Mouse (Mus musculus): Measurements from ENCODE around the gene Traf2.
"Not testable (repeated sequence)": the region's sequence is repeated elsewhere in the genome, so short reads cannot be mapped to it uniquely, and the experiment has no call there.

Traf2 gene

GRCm38 (mm10) chr2:25575432-25576027, 28.8 kb upstream of the Traf2 start:
- DNase-seq (ENCODE audit: low spot score), result no peak

DNA sequence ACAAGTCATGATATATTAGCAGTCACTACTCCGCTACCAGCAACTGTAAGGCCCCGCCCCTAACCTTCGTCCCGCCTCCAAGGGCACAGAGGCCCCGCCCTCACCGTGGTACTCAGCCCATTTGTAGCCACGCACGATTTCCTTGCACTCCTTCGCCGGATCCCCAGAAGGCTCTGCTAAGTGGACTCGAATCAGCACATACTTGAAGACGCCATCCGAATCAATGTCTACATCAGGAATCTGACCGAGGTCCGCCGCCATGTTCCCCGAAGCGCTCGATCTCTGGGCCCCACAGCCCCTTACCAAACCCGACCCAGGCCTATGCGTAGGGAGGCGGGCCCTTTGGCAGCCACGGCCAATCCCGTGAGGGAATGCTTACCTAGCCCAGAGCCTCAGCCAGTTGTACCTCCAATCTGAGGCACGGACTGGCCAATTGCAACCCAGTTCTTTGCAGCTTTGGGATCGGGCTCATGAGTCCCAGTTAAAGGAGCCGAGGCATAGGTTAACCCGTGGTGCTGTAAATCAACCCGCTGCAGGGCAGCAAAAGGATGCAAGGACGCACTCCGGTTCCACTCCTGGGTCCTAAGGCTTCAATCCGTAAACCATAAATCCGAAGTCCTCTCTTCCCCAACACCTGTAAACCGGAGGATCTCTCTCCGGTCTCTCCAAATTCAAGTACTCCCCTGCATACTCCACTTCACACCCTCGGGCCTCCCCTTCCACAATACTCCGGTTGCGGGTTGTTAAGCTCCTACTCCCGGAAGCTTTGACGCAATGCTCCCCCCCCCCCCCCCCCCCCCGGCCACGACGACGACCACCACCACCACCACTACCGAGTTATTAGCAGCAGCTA, 28.1 kb upstream of the Traf2 start, which contains the start of the genes Mamdc4 and Phpt1:
TSS of gene Mamdc4 (minus strand) at position 267 of the 853 bp plus-strand sequence.
TSS of gene Phpt1 (minus strand) at position 646 of the 853 bp plus-strand sequence.
- peak; percentile 87 for DNase-seq (ENCODE audit: low spot score)

DNA sequence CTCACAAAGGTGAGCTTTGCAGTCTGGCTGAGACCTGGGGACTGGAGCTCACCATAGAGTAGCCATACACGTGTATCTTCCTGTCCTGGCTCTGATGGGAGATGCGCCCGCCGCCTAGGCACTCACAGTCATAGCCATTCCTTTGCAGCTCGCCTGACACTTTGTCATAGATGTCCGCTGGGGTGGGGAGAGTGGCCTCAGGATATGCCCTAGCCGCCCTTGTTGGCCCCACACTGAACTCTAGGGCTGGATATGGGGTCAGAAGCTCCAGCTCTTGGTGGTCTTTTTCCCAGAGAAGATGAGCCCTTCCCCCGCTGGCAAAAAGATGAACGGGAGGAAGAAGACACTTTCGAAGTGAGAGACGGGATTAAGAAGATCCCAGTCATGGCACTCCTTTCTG, 27.4 kb upstream of the Traf2 start:
- no peak for DNase-seq (ENCODE audit: low spot score)

DNA sequence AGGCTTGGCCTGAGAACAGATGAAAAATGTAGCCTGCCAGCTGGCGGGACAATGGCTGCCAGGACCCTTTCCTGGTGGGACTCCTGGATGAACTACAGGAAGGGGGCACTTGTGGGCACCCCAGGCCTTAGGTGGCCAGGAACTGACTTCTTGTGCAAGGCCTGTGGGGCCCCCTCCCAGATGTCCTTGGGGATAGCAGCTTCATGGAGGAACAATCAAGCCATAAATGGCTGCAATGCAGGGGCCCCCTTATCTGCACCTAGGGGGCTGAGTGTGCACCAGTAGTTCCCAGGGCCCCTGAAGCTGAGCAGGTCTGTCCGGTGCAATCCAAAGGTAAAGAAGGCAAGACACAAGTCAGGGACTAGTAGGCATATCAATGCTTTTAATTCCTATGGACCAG, 26.3 kb upstream of the Traf2 start:
- DNase-seq (ENCODE audit: low spot score), result no peak

- DNase-seq (ENCODE audit: low spot score), result no peak
Observed at GRCm38 (mm10) chr2:25571221-25571620, 24.5 kb upstream of the Traf2 start.

DNA sequence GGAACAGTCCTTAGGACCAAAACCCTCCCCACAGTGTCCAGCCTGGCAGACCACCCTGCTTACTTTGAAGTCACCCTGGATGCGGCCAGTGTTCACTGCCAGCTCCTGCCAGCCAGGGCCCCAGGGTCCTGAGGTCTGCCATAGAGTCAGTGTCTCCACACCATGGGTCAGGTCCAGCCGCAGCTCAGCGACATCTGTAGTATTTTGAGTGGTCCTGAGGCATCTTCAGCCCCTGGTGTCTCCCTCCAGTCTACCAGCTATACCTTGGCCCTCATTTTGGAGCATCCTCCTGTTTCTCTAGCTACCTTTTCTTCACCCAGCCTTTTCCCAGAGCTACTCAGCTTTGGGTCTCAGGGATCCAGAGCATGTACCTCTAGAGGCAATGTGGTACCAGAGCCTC, 22.6 kb upstream of the Traf2 start:
- no peak for DNase-seq (ENCODE audit: low spot score)

GRCm38 (mm10) chr2:25568473-25569019, 21.8 kb upstream of the Traf2 start:
- no peak for DNase-seq (ENCODE audit: low spot score)

- no peak for DNase-seq (ENCODE audit: low spot score)
Observed at GRCm38 (mm10) chr2:25566558-25566957, 19.8 kb upstream of the Traf2 start.

DNA sequence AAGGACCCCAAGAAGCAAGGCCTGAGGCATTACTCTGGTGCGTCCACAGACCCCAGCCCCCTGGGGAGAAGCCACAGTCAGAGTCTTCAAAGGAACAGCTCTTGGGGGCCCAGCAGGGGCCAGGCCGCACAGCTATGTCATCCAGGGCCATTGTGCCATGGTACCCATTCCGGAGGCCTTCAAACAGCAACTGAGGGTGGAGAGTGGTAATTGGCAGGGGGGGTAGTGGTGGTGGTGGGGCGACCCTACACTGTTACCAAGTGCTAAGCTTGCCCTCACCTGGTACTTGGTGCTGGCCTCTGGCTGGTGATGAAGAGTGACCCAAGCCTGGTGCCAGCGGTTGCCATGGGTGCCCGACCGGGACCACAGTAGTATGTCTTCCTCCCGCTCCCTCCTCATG, 19.0 kb upstream of the Traf2 start:
- no peak for DNase-seq (ENCODE audit: low spot score)

DNA sequence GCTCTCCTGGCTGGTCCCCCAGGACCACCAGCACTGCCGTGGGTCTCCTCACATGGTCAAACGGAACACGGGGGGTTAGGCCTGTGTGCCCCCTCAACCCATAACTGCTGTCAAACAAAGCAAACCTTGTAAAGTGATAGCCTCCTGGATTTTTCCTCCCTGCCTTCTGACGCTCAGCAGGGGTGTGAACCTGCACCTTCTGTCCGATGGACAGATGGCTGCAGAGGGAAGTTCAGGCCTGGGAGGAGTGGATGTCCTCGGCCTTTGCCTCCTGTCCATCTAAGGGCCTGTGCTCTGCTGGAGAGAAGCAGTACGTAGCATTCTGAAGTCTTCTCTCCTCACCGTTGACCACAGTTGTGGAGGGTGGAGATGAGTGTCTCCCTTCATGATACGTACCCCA, 15.2 kb upstream of the Traf2 start:
- no peak for DNase-seq (ENCODE audit: low spot score)

GRCm38 (mm10) chr2:25560551-25560950, 13.8 kb upstream of the Traf2 start:
- no peak for DNase-seq (ENCODE audit: low spot score)

- no peak for DNase-seq (ENCODE audit: low spot score)
Observed at GRCm38 (mm10) chr2:25558774-25559173, 12.0 kb upstream of the Traf2 start.

DNA sequence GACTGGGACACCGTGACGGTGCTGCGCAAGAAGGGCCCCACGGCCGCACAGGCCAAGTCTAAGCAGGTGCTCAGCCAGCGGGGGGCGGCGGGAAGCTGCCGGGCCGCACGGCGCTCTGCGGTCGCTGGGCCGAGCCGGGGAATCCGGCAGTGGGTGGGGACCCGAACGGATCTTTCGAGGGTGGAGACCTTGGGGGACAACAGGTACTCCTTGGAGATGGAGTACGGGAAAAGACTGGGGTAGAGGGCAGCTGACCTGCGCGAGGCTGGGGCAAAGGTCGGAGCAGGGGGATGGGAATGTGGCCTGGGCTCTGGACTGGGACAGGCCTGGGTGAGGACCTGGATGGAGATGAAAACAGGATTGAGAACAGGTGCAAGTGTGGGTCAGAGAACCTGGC, 11.2 kb upstream of the Traf2 start:
- no peak for DNase-seq (ENCODE audit: low spot score)

GRCm38 (mm10) chr2:25557221-25557963, 10.7 kb upstream of the Traf2 start, which contains the start of gene Edf1:
Edf1 (plus strand) TSS chr2:25557847.
- DNase-seq (ENCODE audit: low spot score), result peak; percentile 90

DNA sequence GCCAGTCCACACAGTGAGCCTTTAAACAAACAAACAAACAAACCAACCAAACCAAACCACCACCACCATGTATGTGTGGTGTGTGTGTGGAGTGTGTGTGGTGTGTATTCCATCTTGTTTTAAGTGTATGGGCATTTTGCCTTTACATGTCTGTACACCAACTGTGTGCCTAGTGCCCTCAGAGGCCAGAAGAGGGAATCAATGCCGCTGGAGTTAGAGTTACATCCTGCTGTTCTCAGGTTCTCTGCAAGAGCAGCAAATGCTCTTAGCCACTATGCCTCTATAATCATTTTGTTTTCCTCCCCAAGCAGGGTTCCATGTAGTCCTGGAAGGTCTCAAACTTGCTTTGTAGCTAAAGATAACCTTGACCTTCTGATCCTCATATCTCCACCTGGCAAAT, 9.6 kb upstream of the Traf2 start:
- DNase-seq (ENCODE audit: low spot score), result no peak

DNA sequence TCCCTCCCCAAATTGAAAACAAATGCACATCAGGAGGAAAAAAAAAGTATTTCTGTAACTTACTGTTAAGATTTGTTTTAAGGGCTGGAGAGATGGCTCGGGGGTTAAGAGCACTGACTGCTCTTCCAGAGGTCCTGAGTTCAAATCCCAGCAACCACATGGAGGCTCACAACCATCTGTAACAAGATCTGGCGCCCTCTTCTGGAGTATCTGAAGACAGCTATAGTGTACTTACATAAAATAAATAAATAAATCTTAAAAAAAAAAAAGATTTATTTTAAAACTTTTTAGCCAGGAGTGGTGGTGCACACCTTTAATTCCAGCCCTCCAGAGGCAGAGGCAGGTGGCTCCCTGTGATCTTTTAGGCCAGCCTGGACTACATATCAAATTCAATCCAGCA, 8.7 kb upstream of the Traf2 start:
- not testable (repeated sequence) for DNase-seq (ENCODE audit: low spot score)

DNA sequence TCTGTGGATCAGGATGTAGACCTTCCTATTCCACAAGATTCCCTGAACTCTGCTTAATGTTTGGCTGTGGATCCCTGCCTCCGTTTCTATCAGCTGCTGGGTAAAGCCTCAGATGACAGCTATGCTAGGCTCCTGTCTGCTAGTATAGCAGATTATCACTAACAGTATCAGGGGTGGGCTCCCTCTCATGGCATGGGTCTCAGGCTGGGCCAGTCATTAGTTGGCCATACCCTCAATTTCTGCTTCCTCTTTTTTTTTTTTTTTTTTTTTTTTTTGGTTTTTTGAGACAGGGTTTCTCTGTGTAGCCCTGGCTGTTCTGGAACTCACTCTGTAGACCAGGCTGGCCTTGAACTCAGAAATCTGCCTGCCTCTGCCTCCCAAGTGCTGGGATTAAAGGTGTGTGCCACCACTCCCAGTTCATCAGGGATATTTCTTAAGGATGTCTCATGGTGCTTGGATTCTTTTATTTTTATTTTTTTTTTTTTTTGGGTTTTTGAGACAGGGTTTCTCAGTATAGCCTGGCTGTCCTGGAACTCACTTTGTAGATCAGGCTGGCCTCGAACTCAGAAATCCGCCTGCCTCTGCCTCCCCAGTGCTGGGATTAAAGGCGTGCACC, 6.5 kb upstream of the Traf2 start:
- not testable (repeated sequence) for DNase-seq (ENCODE audit: low spot score)

- no peak for DNase-seq (ENCODE audit: low spot score)
Observed at GRCm38 (mm10) chr2:25551186-25551585, 4.4 kb upstream of the Traf2 start.

DNA sequence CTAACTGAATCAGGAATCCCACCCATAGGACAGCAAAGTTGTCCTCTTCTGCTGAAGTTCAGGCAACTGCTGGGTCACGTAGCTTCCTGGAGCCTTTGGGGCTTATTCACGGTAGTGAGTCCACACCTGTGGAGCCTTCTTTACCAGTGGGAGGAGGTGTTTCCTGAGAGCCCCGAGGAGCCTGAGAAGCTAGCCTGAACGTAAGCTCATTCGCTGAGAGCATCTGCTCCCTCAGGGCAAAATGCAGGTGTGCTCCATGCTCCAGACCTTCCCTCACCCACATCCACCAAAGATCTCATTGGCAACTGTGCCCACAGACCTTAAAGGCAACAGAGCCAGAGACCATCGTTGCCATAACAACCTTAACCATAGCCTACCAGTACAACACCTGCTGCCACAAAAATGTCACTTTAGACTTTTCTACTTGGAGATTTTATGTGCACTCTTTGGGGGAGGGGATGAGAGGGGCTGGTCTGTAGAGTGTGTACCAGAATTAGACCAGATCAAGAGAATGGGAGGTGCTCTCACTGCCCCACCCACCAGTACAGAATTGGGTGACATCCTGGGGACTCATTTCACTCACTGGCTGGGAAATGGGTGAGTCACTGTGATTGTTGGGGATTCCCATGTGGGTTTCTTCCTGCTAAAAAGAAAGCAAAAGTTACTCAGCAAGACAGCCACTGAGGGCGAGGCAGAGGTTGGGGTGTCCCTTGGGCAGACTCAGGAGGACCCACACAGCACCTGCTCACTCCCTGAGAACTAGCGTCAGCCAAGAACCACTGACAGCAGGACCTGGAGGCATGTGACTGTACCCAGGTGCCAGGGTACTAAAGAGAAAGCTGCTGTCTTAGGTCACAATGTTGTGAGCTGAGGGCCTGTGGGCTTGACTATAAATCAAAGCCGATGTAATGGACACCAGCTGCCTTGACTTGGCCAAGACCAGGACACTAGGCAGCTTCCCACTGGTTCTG, 2.6 kb upstream of the Traf2 start:
- DNase-seq (ENCODE audit: low spot score), result no peak

GRCm38 (mm10) chr2:25545996-25546810, 537 bp downstream of the Traf2 start:
- no peak for DNase-seq (ENCODE audit: low spot score)
